Mouse (Mus musculus) olfactory bulb, adult 2 months (tissue): ENCODE measurements around the gene Vmn1r118. TPM values are rescaled to one million over a fixed set of nuclear protein-coding genes. Genes with fewer than 3 reads are reported as not detected.
"Not testable (repeated sequence)": the region's sequence is repeated elsewhere in the genome, so short reads cannot be mapped to it uniquely, and the experiment has no call there.

Experiments used
- H3K27ac ChIP-seq: fragments of 200-500 bp; 2 replicates; pipeline ENCODE4 v1.5.1; 2012; ENCODE audit warnings: low read depth, low read length; ENCODE audit not compliant: insufficient read depth
- H3K4me1 ChIP-seq: fragments of 200-500 bp; 2 replicates; pipeline ENCODE4 v1.6.1; 2012; ENCODE audit warnings: low read length; ENCODE audit not compliant: control insufficient read depth, insufficient read depth
- H3K4me3 ChIP-seq: fragments of 200-500 bp; 2 replicates; pipeline ENCODE4 v1.5.1; 2012; ENCODE audit warnings: mild to moderate bottlenecking, low read depth, low read length, moderate library complexity; ENCODE audit not compliant: insufficient read depth
- WGBS: fragments of 180-500 bp; shearing (Covaris S2); methylation state at CpG from one replicate; pipeline ENCODE4 v1.1.7; 2018; 5-methylcytosine and 5-hydroxymethylcytosine counted together
- polyA plus RNA-seq: library from polyadenylated mRNA; stranded (reverse); fragments of >200 nt; gene quantifications from 2 replicates; pipeline ENCODE4 v1.2.4, GENCODE M21; 2012; ENCODE audit warnings: low replicate concordance; ENCODE audit not compliant: missing spikeins, insufficient read depth, insufficient read length

Vmn1r118 gene
- polyA plus RNA-seq = not detected in 2 replicates

- H3K27ac ChIP-seq, H3K4me3 ChIP-seq, H3K4me1 ChIP-seq: not testable (repeated sequence)
- no CpG with 5 or more reads among the region's 2 CpGs for WGBS
These were observed at the start of gene Vmn1r118 for GRCm38 (mm10) chr7:20912247-20912646. Gene Vmn1r118, minus strand, starts transcription at chr7:20912347.

- H3K4me1 ChIP-seq, H3K27ac ChIP-seq, H3K4me3 ChIP-seq: not testable (repeated sequence)
- no CpG with 5 or more reads among the region's 2 CpGs for WGBS
These were observed 28.1 kb downstream of the Vmn1r118 start, which contains the start of gene Vmn1r117 for GRCm38 (mm10) chr7:20884021-20884420. Gene Vmn1r117, minus strand, starts transcription at chr7:20884121.

GRCm38 (mm10) chr7:20871956-20872355 lies 40.2 kb downstream of the Vmn1r118 start, which contains the start of gene Vmn1r116:
Gene Vmn1r116, plus strand, starts transcription at chr7:20872256.
- WGBS = 47% methylated on average over 3 of the region's 3 CpGs
- not testable (repeated sequence) for H3K4me1 ChIP-seq, H3K27ac ChIP-seq, H3K4me3 ChIP-seq

Other genes with a start within 250 kb of the Vmn1r118 start
- gene Vmn1r107, start 243.4 kb downstream of the Vmn1r118 start, polyA plus RNA-seq = not detected in 2 replicates
- not detected in 2 replicates for gene Vmn1r111, start 209.1 kb downstream of the Vmn1r118 start, polyA plus RNA-seq
- gene Gm10668, start 181.7 kb downstream of the Vmn1r118 start, polyA plus RNA-seq = not detected in 2 replicates
- not detected in 2 replicates for gene Vmn1r112, start 141.2 kb downstream of the Vmn1r118 start, polyA plus RNA-seq
- gene Vmn1r113, start 125.1 kb downstream of the Vmn1r118 start, polyA plus RNA-seq = not detected in 2 replicates
- not detected in 2 replicates for gene Vmn1r114, start 100.2 kb downstream of the Vmn1r118 start, polyA plus RNA-seq
- not detected in 2 replicates for gene Vmn1r115, start 67.4 kb downstream of the Vmn1r118 start, polyA plus RNA-seq
- not detected in 2 replicates for gene Vmn1r116, start 40.1 kb downstream of the Vmn1r118 start, polyA plus RNA-seq
- gene Vmn1r117, start 28.2 kb downstream of the Vmn1r118 start, polyA plus RNA-seq = not detected in 2 replicates
- not detected in 2 replicates for gene Vmn1r119, start 100.1 kb upstream of the Vmn1r118 start, polyA plus RNA-seq
- gene Vmn1r120, start 141.4 kb upstream of the Vmn1r118 start, polyA plus RNA-seq = not detected in 2 replicates
- gene Vmn1r121, start 186.2 kb upstream of the Vmn1r118 start, polyA plus RNA-seq = not detected in 2 replicates
- gene Vmn1r122, start 221.8 kb upstream of the Vmn1r118 start, polyA plus RNA-seq = not detected in 2 replicates
- not detected in 2 replicates for gene Vmn1r123, start 249.8 kb upstream of the Vmn1r118 start, polyA plus RNA-seq